Mouse (Mus musculus) T-cell, adult 2 months (primary cell): ENCODE data around the gene Gm19684.
A peak's percentile ranks its signal among the peaks of the same experiment; 100 is the strongest.
"Not testable (repeated sequence)": the region's sequence is repeated elsewhere in the genome, so short reads cannot be mapped to it uniquely, and the experiment has no call there.

Source experiments
- DNase-seq: peaks from one replicate; pipeline ENCODE4 v3.0.0; 2022; ENCODE audit warnings: low spot score

Gm19684 gene

DNA sequence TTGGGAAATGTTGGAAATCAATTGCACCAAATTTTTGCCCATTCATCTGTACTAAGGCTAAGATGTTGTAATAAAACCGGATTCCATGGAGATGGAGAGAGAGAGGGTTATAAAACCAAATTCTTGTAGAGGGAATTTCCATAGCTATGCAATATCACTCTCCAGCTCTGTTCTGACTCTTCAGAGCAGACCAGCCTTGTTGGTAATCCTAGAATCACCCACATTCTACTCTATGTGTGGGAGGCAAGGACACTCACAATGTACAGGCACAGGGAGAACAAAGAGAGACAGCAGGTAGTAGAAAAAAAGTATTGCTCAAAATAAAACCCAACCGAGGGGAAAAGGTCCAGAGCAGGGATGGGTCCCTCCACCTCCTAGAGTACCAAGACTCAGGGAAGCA, 54.7 kb downstream of the Gm19684 start:
- not testable (repeated sequence) for DNase-seq

DNA sequence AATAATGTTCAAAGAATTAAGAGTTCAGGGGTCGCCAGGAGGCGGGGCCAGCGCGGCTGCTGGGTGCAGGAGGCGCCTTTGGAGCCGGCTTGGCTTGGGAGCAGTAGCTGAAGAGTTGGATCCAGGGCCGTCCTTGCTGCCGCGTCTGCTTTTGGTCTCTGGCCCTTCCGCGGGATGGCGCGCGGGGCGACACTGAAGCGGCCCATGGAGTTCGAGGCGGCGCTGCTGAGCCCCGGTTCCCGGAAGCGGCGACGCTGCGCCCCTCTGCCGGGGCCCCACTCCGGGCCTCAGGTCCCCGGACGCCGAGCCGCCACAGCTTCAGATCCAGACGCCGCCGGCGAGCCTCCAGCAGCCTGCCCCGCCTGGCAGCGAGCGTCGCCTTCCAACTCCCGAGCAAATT, 57.5 kb downstream of the Gm19684 start:
- peak; percentile 53 for DNase-seq
